Mouse (Mus musculus): Measurements from ENCODE around the gene Tenm4.

Tenm4 gene

DNA sequence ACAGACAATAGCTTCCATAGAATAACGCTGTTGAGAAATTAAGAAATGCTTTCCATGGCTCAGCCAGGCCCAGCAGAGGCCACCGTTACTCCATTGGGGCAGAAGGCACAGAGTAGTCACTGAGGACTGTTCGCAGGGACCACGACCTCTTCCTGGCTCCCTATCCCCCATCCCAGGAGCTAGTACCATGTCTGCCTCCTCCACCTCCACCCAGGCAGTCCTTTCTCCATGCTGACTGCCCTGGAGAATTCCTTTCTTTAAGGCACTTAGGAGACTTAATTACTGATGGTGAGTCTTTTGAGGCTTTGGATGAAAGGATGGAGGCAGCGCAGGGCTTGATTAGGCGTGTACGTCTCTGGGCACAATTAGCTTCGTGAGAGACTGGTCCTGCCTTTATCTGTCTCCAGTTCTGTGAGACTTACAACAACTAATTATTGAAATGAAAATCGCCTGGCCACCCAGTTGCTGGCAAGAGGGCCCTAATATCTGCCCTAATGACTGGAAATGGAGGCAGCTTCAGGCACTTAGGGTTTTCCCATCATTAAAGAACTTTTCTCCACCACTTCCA lies 365.4 kb downstream of the Tenm4 start:
- DNase-seq: no peak

DNA sequence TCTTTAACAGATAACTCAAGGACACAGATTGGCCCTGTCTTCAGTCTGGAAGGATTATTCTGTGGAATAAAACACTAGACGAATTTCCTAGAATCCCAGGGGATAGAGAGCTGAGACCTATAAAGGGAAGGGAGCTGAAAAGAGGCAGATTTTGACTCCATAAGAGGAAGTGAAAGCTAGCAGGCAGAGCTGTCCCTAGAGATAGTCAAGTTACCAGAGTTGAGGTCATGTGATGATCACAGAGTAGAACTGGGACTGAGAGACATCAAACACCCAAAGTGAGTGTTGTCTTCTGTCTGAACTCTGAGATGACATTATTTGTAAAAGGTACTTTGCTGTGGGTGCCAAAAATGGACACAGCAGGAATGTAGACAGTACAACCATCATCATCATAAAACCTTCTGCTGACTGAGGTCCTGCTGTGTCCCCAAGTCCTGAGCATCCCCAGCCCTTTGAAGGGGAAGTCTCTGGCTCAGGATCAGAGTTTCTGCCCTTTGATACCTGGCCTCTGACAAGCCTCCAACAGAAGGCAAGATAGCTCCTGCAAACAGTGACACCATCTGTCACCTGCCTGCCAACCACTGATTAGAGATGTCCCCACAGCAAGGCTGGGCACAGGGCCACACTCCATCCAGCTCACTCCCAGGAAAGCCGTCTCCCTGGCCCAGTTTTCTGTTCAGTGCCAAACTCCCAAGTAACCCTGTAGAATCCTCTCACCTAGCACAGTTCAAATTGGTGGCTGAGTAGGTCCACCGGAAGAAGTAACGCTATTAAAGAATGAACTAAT lies 368.4 kb downstream of the Tenm4 start:
- DNase-seq: no peak

DNA sequence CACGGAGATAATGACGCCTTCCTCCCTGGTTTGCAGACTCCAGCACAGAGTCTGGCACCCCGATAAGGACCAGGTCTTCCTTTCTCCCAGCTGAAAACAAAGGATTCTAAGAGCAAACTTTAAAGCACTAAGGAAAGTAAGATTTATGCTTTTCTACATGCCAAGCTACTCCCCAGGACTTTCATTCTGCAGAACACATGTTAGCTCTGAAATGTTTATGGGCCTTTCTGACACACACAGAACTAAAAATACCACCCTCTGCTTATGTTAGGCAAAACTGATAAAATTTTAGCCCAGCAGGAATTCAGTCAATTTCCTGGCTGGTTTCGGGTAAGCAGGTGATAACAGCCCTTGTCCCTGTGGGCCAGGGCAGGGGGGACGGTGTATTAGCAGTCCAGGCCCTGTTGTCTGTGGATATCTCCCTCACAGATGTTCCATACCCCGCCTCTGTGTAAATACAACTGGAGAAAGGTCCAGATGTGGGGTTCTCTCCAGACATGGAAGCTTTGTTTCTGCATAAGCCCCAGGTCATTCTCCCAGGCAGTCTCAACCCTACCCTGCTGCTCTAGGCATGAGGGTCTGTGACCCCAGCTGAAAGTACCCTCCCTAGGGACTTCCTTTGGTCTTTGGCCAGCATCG lies 369.5 kb downstream of the Tenm4 start:
- no peak for DNase-seq

DNA sequence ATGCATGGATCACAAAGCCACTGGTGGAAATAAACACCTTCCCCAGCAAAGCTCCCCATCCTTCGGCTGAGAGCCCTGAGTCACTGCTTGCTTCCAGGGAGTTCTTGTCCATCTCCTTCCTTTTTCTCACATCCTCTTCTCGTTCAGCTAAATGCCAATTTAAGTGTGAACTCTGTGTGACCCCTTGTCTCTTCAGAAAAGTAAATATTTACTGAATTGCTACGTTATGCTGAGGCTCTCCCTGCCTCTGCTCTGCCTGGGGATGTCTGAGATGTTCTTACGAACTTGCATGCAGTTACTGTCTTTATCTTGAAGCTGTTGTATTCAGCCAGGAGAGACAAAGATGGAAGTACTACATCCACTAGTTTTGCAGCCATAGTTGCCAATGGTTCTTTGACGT lies 374.9 kb downstream of the Tenm4 start:
- no peak for DNase-seq

DNA sequence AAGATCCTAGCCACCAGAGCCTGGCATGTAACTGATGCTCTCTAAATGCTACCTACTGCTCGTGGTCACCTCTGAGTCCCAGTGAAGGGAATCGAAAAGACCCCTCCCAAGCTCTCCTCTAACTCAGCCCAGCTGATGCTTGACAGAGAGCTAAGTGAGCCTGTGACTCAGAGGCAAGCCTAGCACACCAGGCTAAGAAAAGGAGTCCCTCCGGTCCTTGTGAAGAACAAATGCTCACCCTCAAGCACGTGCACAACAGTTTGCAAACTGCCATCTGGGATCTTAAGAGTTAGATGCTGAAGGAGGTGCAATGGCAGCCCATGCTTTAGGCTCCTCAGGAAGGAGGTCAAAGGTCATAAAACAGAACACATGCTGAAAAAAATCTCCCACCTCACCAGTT lies 380.8 kb downstream of the Tenm4 start:
- no peak for DNase-seq

DNA sequence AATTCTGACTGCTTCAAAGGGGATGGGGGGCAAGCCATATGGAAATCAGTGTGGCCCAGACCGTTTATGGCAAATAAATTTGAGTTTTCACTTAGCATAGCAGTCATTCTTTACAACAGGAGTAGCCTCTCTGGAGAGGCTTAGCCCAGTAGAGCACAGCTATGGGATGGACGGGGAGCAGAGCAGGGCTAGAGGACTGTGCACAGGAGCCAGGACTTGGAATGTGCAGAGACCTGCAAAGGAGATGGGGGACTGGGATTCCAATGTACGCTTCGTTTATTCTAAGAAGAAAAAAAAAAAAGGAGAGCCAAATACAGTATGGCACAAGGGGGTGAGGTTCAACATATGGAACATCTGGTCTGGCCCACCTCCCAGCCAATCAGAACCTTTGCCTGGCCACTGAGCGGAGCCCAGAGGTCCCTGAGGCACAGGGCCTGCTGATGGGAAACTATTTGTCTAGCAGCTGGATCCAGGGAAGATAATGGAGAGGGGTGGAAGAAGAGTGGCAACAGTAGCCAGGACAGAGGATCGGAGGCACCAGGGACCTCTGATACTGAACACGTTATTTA lies 381.3 kb downstream of the Tenm4 start:
- no peak for DNase-seq

DNA sequence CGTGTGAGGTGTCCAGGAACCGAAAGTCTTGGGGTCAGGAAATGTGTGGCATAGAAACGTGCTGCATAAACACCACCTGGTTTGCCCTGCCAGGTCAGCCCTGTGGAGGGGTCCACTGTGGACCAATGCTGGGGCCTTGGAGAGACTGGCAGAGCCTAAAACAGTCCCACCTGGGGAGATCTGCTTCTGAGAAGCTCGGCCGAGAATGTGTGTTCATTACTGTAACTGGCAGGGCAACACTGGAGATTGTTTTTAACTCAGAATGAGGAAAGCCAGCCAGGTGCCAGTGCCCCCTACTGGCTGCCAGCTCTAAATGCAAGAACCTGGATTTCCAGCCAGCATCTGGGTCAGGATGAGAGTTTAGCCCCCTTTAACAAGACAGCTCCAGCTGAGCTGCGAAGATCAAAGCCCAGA lies 383.2 kb downstream of the Tenm4 start:
- no peak for DNase-seq

DNA sequence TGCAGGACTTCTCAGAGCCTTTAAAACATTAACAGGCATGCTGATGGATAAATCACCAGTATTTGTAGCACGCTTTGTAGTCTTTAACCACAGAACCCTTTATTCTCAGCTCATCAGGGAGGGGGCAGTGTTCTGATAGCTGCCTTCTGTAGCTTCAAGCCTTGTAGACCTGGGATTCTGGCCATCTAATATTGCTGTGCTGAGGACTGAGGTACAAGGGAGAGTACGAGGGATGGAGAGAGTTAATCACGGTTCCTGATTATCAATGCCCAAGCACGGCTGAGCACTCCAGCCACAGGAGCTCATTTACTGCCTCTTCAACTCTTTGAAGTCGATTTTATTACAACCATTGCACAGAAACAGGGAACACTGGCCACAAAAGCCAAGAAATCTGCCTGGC lies 384.2 kb downstream of the Tenm4 start:
- no peak for DNase-seq

DNA sequence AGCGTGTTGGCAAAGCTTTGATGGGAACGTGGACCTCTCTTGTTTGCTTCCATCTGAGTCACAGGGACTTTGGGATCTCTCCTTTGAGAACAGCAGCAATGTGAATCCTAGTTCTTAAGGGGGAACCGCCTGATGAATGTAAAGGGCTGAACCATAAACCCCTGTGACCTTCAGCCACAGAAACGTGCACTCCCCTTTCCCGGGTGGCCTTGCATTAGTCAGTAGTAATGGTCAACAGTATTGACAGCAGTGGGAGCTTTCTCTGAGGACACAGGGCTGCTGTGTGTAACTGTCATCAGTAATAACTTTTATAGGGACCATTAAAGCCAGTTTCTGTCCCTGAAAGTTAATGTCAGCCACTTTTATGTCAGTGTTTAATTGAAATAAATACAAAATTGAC lies 385.7 kb downstream of the Tenm4 start:
- no peak for DNase-seq

DNA sequence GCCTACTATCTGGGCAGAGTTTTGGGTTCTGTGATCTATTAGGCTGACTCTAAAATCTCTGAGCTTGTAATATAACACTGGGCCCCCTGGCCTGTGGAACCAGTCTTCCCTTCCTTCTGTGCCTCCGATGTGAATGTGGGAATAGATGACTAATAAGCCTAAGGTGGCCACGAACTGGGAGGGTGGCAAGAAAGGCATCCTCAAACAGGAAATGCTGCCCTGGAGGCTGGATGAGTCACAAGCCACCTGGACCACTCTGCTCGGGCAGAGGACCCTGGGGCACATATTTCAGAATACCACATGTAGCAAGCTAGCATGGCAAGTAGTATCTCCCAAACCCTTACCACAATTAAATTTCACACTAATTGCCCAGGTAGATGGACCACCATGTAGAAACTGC lies 391.8 kb downstream of the Tenm4 start:
- no peak for DNase-seq

DNA sequence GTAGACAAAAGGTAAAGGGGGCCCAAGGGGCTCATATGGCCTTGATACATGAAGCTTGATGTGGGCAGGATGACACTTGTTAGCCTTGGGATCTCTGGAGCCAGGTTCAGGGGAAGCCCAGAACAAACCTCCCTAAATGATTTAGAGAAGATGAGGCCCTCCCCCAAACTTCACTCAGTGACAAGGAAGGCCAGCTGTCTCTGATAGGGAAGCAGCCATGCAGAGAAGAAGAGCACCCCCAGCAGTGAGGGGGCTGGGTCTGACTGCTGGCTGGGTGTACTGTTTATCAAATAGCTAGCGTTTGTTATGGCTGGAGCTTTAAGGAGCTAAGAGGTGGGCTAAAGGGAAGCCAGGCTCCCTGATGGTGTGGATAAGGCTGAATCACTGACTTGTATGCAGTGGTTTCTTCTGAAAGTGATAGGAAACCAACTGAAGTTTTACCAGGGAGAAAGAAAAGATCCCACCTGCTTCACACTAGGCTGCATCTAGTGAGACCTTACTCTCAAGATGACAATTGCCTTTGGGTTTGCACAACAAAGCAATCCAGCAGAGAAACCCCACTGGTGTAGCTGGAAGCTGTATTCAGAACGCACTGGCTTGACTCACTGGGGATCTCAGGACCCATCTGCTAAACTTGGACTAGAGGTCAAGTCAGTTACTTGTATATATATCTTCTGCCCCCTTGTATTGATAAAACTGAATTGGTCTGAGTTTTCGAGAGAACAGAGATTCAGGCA lies 392.5 kb downstream of the Tenm4 start:
- DNase-seq: no peak

DNA sequence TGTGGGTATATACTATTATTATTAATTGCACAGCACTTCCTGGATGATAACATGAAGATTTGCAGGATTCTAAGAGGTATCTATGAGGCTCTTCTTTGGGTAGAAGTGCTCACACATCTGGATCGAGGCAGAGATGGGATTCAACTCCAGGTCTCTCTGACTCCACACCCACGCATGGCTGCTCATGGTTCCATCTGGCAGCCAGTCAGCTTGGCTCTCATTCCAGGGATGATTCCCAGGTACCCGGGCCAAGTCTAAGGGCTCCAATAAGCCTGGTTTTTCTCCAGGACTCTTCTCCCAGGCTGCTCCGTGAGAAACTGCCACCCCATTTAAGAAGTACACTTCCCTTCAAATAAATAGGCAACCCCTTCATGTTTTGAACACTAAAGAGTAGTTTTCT lies 394.8 kb downstream of the Tenm4 start:
- DNase-seq: no peak

DNA sequence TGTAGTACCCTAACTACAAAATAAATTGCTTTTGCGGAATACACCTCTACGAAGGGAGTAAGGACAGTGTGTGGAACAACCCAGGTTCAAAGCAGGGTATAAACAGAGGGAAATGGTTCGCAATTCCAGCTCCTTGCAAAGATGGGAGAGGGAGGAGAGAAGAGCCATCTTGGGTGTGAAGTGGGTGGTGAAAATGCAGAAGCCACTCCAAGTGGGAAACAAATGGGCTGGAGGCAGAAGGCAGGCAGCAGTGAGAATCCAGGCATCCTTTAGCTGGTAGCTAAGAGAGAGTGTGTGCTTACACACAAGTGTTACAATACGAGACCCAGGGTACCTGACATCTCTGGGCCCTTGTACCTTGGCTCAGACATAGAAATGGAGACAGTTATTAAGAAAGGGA lies 395.2 kb downstream of the Tenm4 start:
- DNase-seq: peak; percentile 42

DNA sequence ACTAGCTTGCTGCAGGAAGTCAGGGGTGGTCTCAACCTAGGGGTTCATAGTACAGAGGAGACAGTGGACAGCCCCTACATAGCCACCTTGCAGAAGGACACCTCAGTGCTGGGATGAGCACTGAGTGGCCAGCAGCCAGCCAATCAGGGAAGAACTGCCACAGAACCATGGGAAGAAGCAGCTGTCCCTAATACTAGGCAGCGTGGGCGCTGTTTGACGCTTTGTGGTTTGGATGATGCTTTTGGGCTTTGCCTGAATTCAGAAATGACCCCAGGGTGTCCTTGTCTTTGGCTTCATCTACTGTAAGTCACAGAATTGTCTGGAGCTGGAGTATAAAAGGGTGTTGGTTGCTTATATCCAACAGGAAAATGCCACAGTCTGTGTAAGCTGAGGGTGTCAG lies 397.0 kb downstream of the Tenm4 start:
- no peak for DNase-seq

DNA sequence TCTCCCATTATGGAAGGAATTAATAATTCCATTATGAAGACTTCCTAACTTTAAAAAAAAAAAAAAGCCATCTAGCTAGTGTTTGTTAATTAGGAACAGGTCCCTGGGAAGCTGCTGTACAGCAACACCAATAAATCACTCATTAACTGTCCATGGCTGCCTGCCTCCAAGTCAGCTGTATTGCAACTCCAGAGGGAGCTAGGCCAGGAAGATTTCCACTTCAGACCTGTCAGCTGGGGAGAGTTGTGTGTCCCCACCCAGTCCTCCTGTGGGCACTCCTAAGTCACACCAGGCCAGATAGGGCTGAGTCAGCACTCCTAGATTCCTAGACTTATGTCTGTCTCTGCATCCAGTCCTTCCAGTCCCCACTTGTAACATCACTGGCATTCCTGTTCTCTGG lies 399.9 kb downstream of the Tenm4 start:
- no peak for DNase-seq

DNA sequence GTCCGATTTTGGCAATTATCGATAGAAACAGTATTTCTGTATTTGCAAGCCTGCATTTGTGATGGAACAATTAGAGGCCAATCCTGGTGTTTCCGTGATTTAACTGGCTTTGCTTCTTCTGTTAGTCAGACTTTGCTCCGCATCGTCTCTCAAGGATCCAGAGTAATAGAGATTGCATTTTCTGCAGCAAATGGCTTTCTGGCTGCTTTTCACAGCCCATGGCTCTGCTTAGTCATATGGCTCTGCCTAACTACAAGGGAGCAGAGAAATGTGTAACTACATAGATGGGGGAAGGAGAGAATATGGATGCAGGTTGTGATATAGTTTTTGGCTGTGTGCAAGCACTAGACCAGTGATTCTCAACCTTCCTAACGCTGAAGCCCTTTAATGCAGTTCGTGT lies 401.9 kb downstream of the Tenm4 start:
- DNase-seq: no peak

DNA sequence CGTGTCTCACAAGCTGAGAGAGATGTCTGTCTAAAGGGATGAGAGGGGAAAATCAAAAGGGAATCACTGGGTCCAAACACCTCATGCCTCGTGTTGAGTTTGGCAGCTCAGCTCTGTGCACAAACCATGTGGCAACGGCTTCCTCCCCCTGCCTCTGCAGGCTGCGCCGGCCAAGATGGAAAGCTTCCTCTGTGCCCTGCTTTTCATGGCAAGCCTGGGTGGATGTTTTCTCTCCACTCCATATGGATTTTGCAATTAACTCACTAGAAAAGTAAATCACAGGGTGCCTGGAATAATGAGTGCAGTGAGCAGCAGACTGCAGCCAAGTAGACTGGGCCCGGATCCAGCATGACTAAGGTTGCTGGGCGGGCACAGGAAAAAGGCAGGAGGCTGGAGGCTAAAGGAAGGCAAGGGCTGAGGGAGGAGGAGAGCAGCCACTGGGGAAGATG lies 404.2 kb downstream of the Tenm4 start:
- peak; percentile 87 for DNase-seq

DNA sequence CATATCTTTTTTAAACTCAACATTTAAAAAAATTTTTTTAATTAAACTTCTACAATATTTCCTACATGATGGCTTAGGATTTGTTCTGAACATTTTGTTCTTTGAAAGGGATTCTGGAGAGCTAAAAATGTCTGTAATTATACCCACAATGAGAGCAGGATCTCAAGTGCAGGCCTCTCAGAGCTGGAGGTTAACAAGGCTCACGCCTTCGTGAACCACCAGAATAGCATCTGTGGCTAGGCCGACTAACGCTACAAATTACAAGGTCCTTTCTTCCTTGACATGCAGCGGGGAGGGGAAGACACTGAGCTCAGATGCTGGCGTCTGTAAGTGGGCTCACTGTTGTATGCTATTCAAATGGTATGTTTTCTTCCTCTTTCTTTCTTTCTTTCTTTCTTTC lies 411.7 kb downstream of the Tenm4 start:
- no peak for DNase-seq

DNA sequence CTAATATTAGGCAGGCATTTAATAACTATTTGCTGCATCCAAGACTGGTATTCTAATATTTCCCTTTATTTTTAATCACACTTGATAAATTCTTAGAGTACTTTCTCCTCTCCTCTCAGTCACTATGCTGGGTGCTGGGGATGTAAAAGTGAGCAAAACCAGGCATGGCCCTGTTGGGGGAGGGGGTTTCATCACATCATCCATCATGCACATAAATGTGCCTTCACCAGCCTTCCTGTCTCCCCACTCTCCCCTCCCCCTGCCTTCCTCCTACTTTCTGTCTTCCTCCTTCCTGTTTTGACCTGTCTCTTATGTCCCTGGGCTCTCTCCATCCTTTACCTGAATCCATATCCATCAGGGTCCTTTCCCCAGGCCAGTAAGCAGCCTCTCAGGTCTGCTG lies 416.4 kb downstream of the Tenm4 start:
- DNase-seq: no peak

DNA sequence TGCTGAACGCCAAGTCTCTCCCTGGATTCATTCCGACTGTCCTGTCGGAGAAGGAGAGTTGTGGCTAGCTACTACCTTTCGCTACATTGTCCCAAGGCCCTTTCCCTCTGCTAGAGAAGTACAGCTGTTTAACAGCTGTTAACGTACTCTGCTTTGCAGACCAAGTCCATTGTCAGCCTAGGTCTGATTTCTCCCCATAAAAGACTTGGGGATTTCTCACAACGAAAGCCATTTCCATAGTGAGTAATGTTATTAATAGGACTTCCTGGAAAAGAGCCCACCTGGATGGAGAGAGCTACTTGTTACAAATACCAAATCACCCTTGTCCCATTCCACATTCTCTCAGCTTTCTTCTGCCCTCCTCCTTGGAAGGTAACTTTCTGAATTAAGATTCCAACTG lies 417.5 kb downstream of the Tenm4 start:
- DNase-seq: no peak

DNA sequence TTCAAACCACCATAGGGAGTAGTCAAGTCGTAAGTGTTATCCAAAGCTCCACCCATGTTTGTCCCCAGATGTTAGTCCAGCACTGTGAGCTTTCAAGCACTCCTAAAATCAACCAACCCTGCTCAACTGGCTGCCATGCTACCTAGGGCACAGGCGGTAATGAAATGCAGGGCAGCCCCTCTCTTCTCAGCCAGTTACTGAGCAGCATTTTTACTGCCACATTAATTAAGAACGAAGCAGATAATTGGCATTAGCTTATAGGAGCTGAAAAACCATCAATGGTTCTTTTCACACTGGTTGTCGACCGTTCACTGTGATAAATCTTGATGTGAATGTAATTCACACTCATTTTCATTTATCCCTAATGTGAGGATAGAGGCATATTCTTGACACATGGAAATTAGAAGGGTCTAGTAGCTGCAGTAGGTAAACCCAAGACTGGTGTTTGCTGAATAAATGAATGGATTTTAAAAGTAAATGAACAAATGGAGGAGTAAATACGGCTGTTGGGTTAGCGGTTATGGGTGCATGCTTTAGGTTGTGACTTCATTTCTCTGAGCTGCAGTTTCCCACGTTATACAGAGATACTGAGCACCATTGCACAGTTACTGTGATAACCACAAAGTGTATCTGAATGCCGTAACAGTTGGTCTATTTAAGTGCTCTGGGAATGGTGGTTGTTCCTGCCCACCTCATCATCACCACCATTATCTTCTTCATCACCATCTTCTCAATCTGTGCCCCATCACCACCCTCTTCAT lies 424.7 kb downstream of the Tenm4 start:
- DNase-seq: no peak

DNA sequence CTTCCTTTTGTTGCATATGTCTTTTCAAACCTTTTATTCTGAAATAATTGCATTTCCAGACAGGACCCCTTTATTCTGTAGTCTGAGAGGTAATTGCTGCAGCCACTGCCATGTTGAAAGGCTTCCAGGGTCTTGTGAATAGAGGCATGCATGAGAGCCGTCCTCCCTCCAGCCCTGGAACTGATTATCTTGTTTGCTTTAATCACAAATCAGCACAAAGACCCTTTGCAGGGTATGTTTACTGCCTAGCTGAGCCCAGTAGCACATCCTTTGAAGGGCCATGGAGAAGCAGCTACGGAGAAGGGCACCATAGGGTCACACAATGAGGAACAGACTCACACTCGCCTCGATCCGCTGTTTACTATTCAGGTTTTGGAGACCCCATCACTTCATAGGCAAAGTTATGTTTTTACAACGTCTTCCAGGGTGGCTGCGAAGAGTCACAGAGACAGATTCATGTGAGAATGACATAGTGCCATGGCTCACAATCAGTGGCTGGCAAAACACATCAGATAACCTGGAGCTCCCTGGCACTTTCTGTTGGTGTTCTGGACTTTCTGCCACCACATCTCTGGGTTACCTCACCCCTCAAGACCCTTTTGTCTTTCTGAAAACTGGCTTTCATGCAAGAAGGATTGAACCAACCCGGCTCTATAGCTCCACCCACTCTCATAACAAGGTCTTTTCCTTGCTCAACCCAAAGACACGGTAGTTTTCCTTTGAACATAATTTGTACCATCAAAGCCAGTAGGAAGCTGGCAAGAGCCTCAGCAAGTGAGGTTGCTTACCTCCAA lies 425.6 kb downstream of the Tenm4 start:
- no peak for DNase-seq

Measured in right cerebral cortex, postnatal 25 days (tissue).